ENCODE assay signal across 9 mouse cellular contexts in genomic region chr3:88242531-88242930, GRCm38 (mm10). TPM values are rescaled to one million over a fixed set of nuclear protein-coding genes. Genes with fewer than 3 reads are reported as not detected.
DNase-seq lines count a peak whose midpoint lies in the region; ATAC-seq and TF ChIP-seq lines count a peak whose summit lies in the region.
"Had no signal": no experiment of that assay in that cellular context is flagged by ENCODE, and none has a peak within 500 bp of the region (broad histone marks: within the 10 kb centered on the region; RNA-seq: fewer than 3 reads in every experiment).

No protein-coding gene starts in this region.

- no peaks in the 10 kb centered on the region for H3K4me1 ChIP-seq in kidney, adult 2 months (ENCODE audit: control insufficient read depth, insufficient read depth, low read length)
- no peaks in the 10 kb centered on the region for H3K4me1 ChIP-seq in limb, embryonic 14.5 days (ENCODE audit: control insufficient read depth, insufficient read depth, low read length)

- no peak for TF ChIP-seq POLR2A in kidney, adult 2 months (IDR thresholded peaks at IDR 0.05; ENCODE audit: low read depth, low read length)
- no peak for TF ChIP-seq POLR2A in limb, embryonic 14.5 days (IDR thresholded peaks at IDR 0.05; ENCODE audit: borderline replicate concordance, extremely low read depth, insufficient read depth, insufficient read length)

- H3K27ac ChIP-seq in kidney, adult 2 months (ENCODE audit: insufficient read depth, low read depth, low read length) = no peak overlapping the region
- H3K27ac ChIP-seq in limb, embryonic 14.5 days (replicated peaks; ENCODE audit: low read depth, low read length) = no peak overlapping the region
- H3K27ac ChIP-seq: embryonic facial prominence, embryonic 13.5 days had no signal

- no peak overlapping the region for H3K4me3 ChIP-seq in kidney, adult 2 months (ENCODE audit: insufficient read depth, low read depth, low read length)
- no peak overlapping the region for H3K4me3 ChIP-seq in limb, embryonic 14.5 days (replicated peaks; ENCODE audit: low read length)
- H3K4me3 ChIP-seq: embryonic facial prominence, embryonic 13.5 days had no signal

- DNase-seq in 3T3-L1 (ENCODE audit: low read depth, low spot score) = peak; percentile 89
- peak; percentile 64 for DNase-seq in T-cell, adult 2 months (ENCODE audit: low spot score)
- DNase-seq in cerebellum, postnatal 25 days = peak; percentile 91 to 94
- peak; percentile 75 for DNase-seq in gastrocnemius, postnatal 10 days
- peak; percentile 77 for DNase-seq in kidney, adult 2 months
- peak; percentile 52 for DNase-seq in limb, embryonic 14.5 days (ENCODE audit: low spot score)
- peak; percentile 55 to 77 for DNase-seq in natural killer cell, adult 2 months (ENCODE audit: low spot score in 2 of 2)
- DNase-seq in testis, postnatal 10 days (ENCODE audit: low spot score) = peak; percentile 84

- no peak for ATAC-seq in limb, embryonic 14.5 days (ENCODE audit: low FRiP score, low read depth)

- TF ChIP-seq CTCF in kidney, adult 2 months (conservative IDR thresholded peaks at IDR 0.05; ENCODE audit: insufficient read depth, insufficient read length, low read depth, low read length) = peak; percentile 96; the same call in 1 of the 2 replicates

- no peaks in the 10 kb centered on the region for H3K9me3 ChIP-seq in limb, embryonic 14.5 days (ENCODE audit: control insufficient read depth, low read length)
- H3K9me3 ChIP-seq: embryonic facial prominence, embryonic 13.5 days had no signal

- no peak overlapping the region for H3K4me2 ChIP-seq in limb, embryonic 14.5 days (replicated peaks; ENCODE audit: low read depth, low read length, severe bottlenecking)
- H3K4me2 ChIP-seq: embryonic facial prominence, embryonic 13.5 days had no signal

- no peak overlapping the region for H3K9ac ChIP-seq in limb, embryonic 14.5 days (ENCODE audit: low read depth, low read length, severe bottlenecking)
- H3K9ac ChIP-seq: embryonic facial prominence, embryonic 13.5 days had no signal

- H3K36me3 ChIP-seq in kidney, adult 2 months (ENCODE audit: control insufficient read depth, insufficient read depth, low read length) = no peaks in the 10 kb centered on the region
- H3K36me3 ChIP-seq in limb, embryonic 14.5 days (ENCODE audit: control insufficient read depth, insufficient read depth, low read length) = no peaks in the 10 kb centered on the region
- H3K36me3 ChIP-seq: embryonic facial prominence, embryonic 13.5 days had no signal

- 4% methylated on average over 13 of the region's 13 CpGs for WGBS in kidney, adult 2 months
- 3% methylated on average over 13 of the region's 13 CpGs for WGBS in limb, embryonic 14.5 days

- H3K27me3 ChIP-seq in kidney, adult 2 months (replicated peaks; ENCODE audit: control insufficient read depth, insufficient read depth, low read length) = no peaks in the 10 kb centered on the region
- H3K27me3 ChIP-seq in limb, embryonic 14.5 days (ENCODE audit: control insufficient read depth, insufficient read depth, low read length) = peaks cover 51% of the 10 kb centered on the region

RNA-seq across cellular contexts. Expression of gene Rhbg, which starts 12.0 kb away (rescaled TPM):
- not detected for total RNA-seq in gastrocnemius, postnatal 10 days (2021)
- 94.4 and 106 TPM in 2 replicates for polyA plus RNA-seq in kidney, adult 2 months (2012; rRNA removed)
- polyA plus RNA-seq in limb, embryonic 14.5 days (2012; rRNA removed) = 10.5 and 11.0 TPM in 2 replicates
- 17.0 and 17.2 TPM in 2 replicates for polyA plus RNA-seq in limb, embryonic 14.5 days (2014; fragmentation: Nextera tagmentation; extraction: Ambion mirVana)

RNA-seq across cellular contexts. Expression of gene Gm38392, which starts 44.5 kb away (rescaled TPM):
- total RNA-seq in gastrocnemius, postnatal 10 days (2021) = under 1 TPM; 0.47 to 0.72 TPM
- 0.22 and 0.23 TPM in 2 replicates for polyA plus RNA-seq in kidney, adult 2 months (2012; rRNA removed)
- polyA plus RNA-seq in limb, embryonic 14.5 days (2012; rRNA removed) = 0.77 TPM in 1 of 2 replicates, not detected in the other
- 0.65 and 5.4 TPM in 2 replicates for polyA plus RNA-seq in limb, embryonic 14.5 days (2014; fragmentation: Nextera tagmentation; extraction: Ambion mirVana)

RNA-seq across cellular contexts. Expression of gene Tsacc, which starts 54.3 kb away (rescaled TPM):
- 1 to 10 TPM; 8.7 to 9.5 TPM for total RNA-seq in gastrocnemius, postnatal 10 days (2021)
- 5.7 and 8.0 TPM in 2 replicates for polyA plus RNA-seq in kidney, adult 2 months (2012; rRNA removed)
- 4.3 and 8.6 TPM in 2 replicates for polyA plus RNA-seq in limb, embryonic 14.5 days (2012; rRNA removed)
- polyA plus RNA-seq in limb, embryonic 14.5 days (2014; fragmentation: Nextera tagmentation; extraction: Ambion mirVana) = 9.4 and 14.3 TPM in 2 replicates

RNA-seq across cellular contexts. Expression of gene Cct3, which starts 54.4 kb away (rescaled TPM):
- 100 to 1,000 TPM; 177 to 190 TPM for total RNA-seq in gastrocnemius, postnatal 10 days (2021)
- 132 and 157 TPM in 2 replicates for polyA plus RNA-seq in kidney, adult 2 months (2012; rRNA removed)
- 285 and 326 TPM in 2 replicates for polyA plus RNA-seq in limb, embryonic 14.5 days (2012; rRNA removed)
- 476 and 516 TPM in 2 replicates for polyA plus RNA-seq in limb, embryonic 14.5 days (2014; fragmentation: Nextera tagmentation; extraction: Ambion mirVana)
